Mouse (Mus musculus): ENCODE results near the gene Hbq1b. TPM values are rescaled to one million over a fixed set of nuclear protein-coding genes. Genes with fewer than 3 reads are reported as not detected.

Hbq1b gene
- total RNA-seq, 1 experiment from 2014 or later, result 3.2 TPM

DNA sequence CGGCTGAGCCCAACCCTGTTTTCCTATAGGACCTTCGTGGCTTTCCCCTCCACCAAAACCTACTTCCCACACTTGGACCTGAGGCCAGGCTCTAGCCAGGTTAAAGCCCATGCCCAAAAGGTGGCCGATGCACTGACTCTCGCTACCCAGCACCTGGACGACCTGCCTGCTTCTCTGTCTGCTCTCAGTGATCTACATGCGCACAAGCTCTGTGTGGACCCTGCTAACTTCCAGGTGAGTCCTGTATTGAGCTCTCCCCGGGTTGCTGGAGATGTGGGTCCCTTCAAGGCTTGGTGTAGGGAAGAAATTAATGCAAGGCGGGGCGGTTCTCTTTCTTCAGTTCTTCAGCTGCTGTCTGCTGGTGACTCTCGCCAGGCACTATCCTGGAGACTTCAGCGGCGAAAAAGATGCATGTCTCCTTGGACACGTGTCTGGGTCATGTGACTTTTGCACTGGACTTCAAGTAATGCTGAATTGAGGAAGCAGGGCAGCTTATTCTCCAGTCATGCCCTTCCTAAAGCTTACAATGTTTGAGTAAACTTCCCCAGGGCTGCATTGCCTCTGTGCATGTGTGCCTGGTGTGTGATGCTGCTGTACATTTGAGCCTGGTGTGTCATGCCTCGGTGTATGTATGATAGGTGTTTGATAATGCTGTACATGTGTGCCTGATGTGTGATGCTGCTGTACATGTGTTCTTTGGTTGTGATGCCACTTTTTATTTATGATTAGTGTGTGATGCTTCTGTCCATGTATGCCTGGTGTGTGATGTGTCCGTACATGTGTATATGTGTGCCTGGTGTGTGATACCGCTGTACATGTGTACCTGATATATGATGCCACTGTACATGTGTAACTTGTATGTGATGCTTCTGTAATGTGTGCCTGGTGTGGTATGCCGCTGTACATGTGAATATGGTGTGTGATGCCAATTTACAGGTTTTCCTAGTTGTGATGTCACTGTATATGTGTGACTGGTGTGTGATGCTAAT is 13.8 kb downstream of the Hbq1b start:
- DNase-seq, result no peak

DNA sequence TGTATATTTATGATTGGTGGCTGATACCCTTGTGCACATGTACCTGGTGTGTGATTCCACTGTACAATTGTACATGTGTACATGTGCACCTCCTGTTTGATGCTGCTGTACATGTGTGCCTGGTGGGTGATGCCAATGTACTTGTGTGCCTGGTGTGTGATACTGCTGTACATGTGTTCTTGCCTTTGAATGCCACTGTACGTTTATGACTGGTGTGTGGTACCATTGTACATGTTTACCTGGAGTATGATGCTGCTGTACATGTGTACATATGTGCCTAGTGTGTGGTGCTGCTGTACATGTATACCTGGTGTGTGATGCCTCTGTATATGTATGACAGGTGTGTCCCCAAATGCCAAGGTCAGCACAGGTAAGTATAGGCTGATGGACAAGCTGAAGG is 14.7 kb downstream of the Hbq1b start:
- no peak for DNase-seq

DNA sequence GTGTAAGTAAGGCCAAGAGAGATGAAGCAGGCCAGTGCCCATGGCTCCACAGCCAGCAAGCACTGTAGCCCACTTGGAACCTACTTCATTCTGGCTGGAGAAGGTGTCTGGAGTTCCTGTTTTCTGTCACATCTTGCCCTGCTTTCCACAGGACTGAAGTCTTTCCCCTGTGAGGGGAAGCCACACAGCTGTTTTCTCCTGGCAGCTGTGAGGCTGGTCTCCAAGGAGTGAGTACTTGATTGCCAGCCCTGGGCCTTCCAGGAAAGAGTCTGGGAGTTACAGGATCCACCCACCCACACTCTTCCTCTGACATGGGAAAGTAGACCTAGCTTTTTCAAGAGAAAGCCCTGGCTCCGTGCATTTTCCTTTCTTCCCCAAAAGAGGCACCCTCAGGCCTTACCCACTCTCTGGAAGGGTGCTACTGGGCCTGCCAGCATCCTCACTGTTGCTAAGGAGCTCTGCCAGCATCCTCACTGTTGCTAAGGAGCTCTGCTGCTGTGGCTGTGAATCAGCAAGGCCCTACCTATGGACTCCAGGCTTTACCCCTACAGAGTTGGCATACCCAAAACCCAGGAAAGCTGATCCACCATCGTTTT is 16.2 kb downstream of the Hbq1b start:
- DNase-seq, result no peak

DNA sequence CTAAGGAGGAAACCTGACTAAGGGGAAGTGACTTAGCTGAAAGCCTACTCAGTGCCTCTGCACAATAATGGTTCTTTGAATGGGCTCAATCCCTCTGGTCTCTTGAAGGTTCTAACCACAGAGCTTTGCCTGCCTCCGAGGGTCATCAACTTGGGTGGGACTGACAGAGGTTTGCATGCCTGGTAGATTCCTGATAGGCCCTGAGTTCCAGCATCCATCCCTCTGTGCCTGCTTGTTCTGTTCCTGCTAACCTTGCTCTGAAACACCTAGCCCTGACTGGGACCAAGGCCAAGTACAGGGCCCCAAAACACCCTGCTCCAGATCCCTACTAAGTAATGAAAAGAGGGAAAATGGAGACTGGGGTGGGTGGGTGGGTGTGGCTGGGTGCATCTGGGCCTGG is 16.7 kb downstream of the Hbq1b start:
- no peak for DNase-seq

DNA sequence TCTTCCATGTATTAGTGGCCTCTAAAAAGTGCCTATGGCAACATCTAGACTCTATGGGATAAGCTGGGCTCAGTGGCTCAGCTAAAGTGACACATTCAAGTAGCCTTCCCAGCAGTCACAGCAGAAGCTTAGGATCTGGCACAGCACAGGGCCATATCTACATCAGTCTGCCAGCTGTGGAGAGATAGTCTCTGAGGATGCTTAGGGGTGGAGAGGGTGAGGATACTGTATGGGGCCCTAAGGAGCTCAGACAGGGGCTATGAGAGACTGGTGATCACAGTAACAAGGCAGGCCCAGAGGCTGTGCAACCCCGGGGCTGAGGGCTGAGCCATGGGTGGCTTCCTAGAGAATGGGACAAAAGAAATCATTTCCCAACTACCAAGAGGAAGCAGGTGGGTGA is 20.2 kb downstream of the Hbq1b start:
- DNase-seq, result no peak

DNA sequence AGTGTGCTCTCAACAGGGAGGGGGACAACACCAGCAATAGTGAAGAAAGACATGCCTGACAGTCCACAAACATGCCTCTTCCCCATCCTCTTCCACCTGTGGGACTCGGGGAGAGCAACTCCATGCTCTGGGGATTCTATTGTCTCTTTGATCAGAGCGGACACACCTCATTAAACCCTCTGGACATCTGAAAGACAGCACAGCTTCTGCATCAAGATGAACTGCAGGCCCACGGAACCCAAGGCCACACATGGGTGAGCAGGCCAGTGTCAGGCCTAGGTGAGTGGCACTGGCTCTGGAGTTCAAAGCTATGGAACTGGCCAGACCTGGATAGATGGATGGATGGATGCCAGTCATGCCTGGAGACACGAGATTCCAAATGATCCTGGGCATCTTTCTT is 22.7 kb downstream of the Hbq1b start:
- DNase-seq, result no peak

DNA sequence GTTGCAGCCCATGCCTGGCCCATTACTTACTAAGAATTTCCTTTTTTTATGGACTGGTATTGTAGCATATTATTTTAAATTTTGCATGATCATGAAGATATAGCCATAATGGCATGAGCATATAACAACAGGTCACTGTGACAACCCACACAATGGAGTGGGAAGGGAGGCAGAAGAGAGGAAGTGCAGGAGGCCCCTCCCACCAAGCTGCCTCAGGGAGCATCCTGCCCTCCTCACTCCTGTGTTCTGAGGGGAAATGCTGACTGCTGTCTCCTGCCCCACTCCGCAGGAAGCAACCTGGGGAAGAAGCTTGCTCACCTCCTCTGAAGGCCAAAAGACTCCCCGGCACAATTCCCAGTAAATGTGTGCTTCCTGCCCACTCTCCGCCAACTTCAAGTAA is 23.2 kb downstream of the Hbq1b start:
- no peak for DNase-seq

DNA sequence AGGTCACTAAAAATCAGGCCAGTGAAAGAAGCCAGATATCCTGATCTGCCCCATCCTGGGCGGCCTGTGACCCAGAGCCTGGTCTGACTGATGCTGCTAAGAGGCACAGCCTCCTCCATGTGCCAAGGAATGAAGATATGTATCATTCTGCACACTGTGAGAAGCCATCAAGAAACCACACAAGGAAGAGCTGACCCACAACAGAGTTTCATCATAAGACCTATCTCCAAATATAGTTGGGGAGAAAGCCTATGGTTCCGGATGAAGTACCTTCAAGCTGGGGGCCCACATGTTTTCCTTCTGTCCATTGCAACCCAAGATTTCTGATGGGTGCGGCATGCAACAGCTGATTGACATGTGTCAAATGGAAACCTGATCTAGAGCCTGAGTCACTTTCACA is 29.2 kb downstream of the Hbq1b start:
- no peak for DNase-seq

DNA sequence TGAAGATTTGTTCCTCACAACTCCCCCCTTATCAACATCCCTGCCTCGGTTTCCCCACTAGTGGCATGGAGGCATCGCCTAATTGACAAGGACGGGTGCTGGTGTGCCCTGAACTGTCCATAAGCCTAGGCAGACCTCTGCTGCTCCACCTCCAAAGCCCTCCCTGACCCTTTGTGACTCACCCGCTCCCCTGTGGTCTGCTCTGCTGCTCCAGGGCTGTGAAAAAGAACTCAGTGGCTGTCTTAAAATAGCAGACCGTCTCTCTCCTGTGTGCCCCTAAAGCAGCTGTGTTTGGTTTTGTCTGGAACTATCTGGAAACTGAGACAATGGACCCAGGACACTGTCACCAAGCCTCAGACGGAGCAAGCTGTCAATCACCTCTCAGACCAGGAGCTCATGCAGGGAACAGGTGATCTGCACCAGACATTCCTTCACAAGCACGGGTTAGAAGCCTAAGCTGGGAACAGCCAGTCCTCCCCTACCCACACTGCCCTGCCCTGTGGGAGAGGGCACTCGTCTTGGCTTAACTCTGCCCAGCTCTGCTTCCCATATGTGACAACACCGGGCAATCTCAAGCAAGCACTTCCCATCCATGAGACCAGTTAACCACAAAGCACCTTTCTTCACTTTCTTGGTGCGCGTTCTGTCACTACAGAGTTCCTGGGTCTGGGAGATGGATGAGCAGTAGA is 33.9 kb downstream of the Hbq1b start:
- no peak for DNase-seq

DNA sequence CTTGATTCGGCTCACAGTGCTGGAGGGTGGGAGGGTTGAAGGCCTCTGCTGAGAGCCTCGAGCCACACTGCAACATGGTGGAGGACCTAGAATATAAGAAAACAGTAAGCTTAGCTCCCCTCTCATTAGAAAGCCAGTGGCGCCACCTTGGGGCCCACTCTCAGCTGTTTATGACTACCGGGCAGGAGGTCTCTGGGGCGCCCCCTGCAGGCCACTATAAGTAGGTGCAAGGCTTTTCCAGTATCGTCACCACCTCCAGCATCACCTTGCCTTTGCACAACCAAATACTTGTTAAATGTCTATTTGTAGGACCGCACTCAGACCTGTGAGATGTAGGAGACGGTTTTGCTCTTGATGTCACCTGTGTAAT is 34.4 kb downstream of the Hbq1b start:
- peak; percentile 88 for DNase-seq

DNA sequence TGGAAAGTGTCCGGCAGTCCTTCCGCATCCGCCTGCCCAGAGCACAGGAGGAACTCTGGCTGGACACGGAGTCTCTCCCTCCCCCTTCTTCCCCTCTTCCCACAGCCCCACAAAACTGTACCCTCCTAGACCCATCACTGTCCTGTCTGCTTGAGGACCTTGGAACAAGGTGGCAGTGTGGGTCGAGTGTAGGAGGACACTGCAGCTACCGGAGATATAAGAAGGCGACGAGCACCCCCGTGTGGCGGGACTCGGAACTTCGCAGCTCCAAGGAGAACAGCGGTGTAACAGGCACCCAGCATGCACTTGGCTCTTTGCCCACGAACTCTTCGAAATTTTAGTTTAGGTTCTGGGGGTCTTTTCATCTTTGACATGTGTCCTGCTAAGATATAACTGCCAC is 37.8 kb downstream of the Hbq1b start:
- peak; percentile 92 for DNase-seq

DNA sequence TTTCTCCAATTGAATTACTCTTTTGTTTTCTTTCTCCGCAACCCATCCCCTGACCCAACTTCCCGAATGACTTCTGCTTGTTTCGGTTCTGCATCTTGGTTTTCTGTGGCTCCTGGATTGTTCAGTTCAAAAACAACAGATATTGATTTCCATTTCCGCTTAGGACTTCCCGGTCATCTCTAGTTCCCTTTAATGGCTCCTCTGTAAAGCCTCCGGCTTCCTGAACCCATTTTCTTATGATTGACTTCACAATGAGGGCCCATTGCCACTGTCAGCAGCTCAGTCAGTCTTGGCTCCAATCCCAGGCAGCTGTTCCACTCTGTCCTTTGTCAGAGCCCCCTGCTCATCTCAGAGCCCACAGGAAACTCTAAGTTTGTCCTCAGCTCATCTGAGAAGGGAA is 44.3 kb downstream of the Hbq1b start:
- DNase-seq, result peak; percentile 41

DNA sequence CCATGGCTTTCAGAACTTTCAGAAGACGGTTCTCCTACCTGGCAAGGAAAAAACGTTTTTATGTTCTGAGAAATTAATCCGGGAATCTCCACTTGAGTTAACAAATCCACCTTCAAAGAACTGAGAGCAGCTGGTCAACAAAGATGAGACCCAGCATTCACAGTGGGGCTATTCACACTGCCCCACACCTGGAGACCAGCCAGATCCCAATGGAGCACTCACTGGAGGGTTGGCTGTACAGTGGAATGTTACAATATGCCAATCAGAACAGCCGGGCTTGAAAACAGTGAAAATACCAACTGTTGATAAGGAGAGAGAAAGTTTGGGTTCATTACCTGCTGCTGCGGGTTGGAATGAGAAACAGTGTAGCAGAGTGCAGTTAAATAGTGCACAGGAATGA is 45.1 kb downstream of the Hbq1b start:
- DNase-seq, result no peak

DNA sequence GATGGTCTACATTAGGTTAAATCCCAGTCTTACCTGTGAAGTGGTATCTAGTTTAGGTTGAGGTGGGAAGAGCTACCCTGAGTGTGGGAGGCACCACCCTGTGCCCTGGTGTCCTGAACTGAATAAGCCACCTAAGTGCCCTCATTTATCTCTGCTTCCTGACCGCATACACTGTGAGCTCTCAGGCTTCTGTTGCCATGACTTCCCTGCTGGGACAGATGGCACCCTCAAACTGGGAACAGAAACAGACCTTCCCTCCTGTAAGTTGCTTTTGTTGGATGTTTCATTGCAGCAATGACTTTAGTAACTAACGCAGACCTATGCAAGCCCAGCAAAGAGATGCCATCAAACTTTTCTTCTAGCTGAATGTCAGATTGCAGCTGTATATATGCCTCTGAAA is 46.5 kb downstream of the Hbq1b start:
- no peak for DNase-seq

DNA sequence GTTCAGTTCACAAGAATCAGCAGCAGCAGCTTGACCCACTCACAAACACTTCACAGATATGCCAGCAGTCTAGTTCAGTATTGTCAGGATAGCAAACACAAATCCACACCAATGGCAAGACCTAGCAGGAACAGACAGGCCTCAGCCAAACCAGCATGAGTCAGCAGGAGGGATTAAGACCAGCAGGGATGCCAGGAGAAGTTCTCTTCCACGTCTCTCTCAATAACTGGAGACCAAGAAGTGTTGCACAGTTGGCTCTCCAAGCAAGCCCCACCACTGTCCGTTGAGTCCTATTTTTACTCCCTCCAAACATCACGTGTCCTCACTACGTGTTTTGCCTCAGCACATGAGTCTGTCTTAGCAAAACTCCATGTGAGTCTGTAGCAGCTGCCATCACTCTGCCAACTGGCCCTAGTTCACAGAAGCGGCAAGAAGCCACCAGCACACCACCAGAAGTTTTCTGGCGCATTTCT is 49.7 kb downstream of the Hbq1b start:
- no peak for DNase-seq

Other genes with a start within 250 kb of the Hbq1b start
- 0.41 and 0.53 TPM in 2 replicates for gene Il9r, start 86.7 kb upstream of the Hbq1b start, total RNA-seq (2021)
- gene Snrnp25, start 81.5 kb upstream of the Hbq1b start, total RNA-seq (2021), result 19.7 and 20.8 TPM in 2 replicates
- gene Rhbdf1, start 64.7 kb upstream of the Hbq1b start, total RNA-seq (2021), result 22.4 and 24.3 TPM in 2 replicates
- 15.3 and 21.3 TPM in 2 replicates for gene Mpg, start 60.5 kb upstream of the Hbq1b start, total RNA-seq (2021)
- 45.3 and 54.8 TPM in 2 replicates for gene Nprl3, start 19.3 kb upstream of the Hbq1b start, total RNA-seq (2021)
- not detected in 2 replicates for gene Hba-x, start 10.6 kb upstream of the Hbq1b start, total RNA-seq (2021)
- 9,215 and 11,792 TPM in 2 replicates for gene Hba-a1, start 3.5 kb upstream of the Hbq1b start, total RNA-seq (2021)
- gene Hba-a2, start 9.5 kb downstream of the Hbq1b start, total RNA-seq (2021), result 8,335 and 10,867 TPM in 2 replicates
- gene Hbq1a, start 13.1 kb downstream of the Hbq1b start, total RNA-seq (2021), result 1.0 TPM in 1 of 2 replicates, not detected in the other
- gene Sh3pxd2b, start 60.9 kb downstream of the Hbq1b start, total RNA-seq (2021), result 8.9 and 11.1 TPM in 2 replicates
- gene Ubtd2, start 168.4 kb downstream of the Hbq1b start, total RNA-seq (2021), result 17.3 and 17.4 TPM in 2 replicates
- 1.7 TPM in 1 of 2 replicates, not detected in the other for gene Efcab9, start 245.1 kb downstream of the Hbq1b start, total RNA-seq (2021)
- gene Stk10, start 246.3 kb downstream of the Hbq1b start, total RNA-seq (2021), result 14.5 and 23.9 TPM in 2 replicates

All from adrenal gland, postnatal 14 days (tissue).